Mouse (Mus musculus) intestine, postnatal 0 days (tissue): ENCODE data around the gene Sema4d. TPM values are rescaled to one million over a fixed set of nuclear protein-coding genes. Genes with fewer than 3 reads are reported as not detected.

Experiments used
- ATAC-seq: fragments of 200-750 bp; cut with Nextera tagmentation; 2 replicates; pipeline ENCODE4 v1.8.0; 2017; ENCODE audit warnings: mild to moderate bottlenecking, moderate TSS enrichment, moderate library complexity
- H3K27ac ChIP-seq: fragments of 300-500 bp; sonication (generic); 2 replicates; pipeline ENCODE4 v1.5.1; 2014; ENCODE audit warnings: mild to moderate bottlenecking, low read depth, low read length, moderate library complexity
- H3K27me3 ChIP-seq: fragments of 300-500 bp; sonication (generic); replicated peaks from 2 replicates; pipeline ENCODE4 v1.6.1; 2014; ENCODE audit warnings: low read length, mixed read lengths; ENCODE audit not compliant: control insufficient read depth, insufficient read depth
- H3K36me3 ChIP-seq: fragments of 300-500 bp; sonication (generic); 2 replicates; pipeline ENCODE4 v1.6.1; 2014; ENCODE audit warnings: mild to moderate bottlenecking, moderate library complexity; ENCODE audit not compliant: control insufficient read depth, insufficient read depth
- H3K4me1 ChIP-seq: fragments of 300-500 bp; sonication (generic); replicated peaks from 2 replicates; pipeline ENCODE4 v1.6.1; 2014; ENCODE audit warnings: antibody characterized with exemption, low read length, mixed read lengths; ENCODE audit not compliant: control insufficient read depth, insufficient read depth
- H3K4me2 ChIP-seq: fragments of 300-500 bp; sonication (generic); replicated peaks from 2 replicates; pipeline ENCODE4 v1.6.1; 2014; ENCODE audit warnings: low read depth, mild to moderate bottlenecking, moderate library complexity
- H3K4me3 ChIP-seq: fragments of 300-500 bp; sonication (generic); 2 replicates; pipeline ENCODE4 v1.5.1; 2014; ENCODE audit warnings: low read depth, low read length
- H3K9ac ChIP-seq: fragments of 300-500 bp; sonication (generic); 2 replicates; pipeline ENCODE4 v1.6.1; 2014; ENCODE audit warnings: mild to moderate bottlenecking, low read depth, low read length
- H3K9me3 ChIP-seq: fragments of 300-500 bp; sonication (generic); 2 replicates; pipeline ENCODE4 v1.6.1; 2016; ENCODE audit warnings: mixed run types; ENCODE audit not compliant: control insufficient read depth
- CTCF ChIP-seq: sonication (generic); IDR thresholded peaks from 2 replicates; pipeline ENCODE4 v1.5.1; 2016; ENCODE audit warnings: low read depth, mild to moderate bottlenecking, control low read depth, antibody characterized with exemption, moderate library complexity
- WGBS: fragments of 180-500 bp; shearing (Covaris S2); extraction: QIAGEN DNeasy Blood & Tissue Kit; methylation state at CpG from one replicate; pipeline ENCODE4 v1.1.7; 2014; 5-methylcytosine and 5-hydroxymethylcytosine counted together
- polyA plus RNA-seq: library from polyadenylated mRNA; unstranded; fragments of >200 nt; fragmentation: Nextera tagmentation; extraction: Ambion mirVana; gene quantifications from 2 replicates; pipeline ENCODE4 v1.2.1, GENCODE M21; 2015

Sema4d gene
- polyA plus RNA-seq, 1 experiment from 2014 or later = 3.4 TPM

DNA sequence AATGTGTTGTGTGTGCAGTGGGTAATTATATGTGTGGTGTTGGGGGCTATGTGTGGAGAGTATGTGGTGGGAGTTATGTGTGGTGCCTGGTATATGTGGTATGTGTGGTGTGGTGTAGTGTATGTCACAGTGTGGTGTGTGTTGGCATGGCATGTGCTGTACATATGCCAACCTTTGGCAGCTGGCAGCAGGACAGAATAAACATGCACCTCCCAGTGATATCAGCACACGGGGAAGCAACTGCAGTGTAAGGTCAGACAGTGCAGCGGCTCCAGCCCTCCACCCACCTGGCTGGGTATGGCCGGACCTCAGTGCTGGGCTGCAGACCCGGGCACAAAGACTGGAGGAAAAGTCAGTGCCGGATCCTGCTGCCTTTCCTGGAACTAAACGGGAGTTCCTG lies 96.1 kb downstream of the Sema4d start:
- Histone ChIP-seq H3K36me3 (peaks cover 10% of the 10 kb centered on the region; the same call in 1 of the 2 replicates), H3K9ac (no peak overlapping the region), H3K4me2 (no peak overlapping the region), H3K27me3 (no peaks in the 10 kb centered on the region), H3K9me3 (no peaks in the 10 kb centered on the region), H3K27ac (no peak overlapping the region), H3K4me1 (no peaks in the 10 kb centered on the region), H3K4me3 (no peak overlapping the region)
- 58% methylated on average over 6 of the region's 6 CpGs for WGBS
- no peak for TF ChIP-seq CTCF
- ATAC-seq = no peak

DNA sequence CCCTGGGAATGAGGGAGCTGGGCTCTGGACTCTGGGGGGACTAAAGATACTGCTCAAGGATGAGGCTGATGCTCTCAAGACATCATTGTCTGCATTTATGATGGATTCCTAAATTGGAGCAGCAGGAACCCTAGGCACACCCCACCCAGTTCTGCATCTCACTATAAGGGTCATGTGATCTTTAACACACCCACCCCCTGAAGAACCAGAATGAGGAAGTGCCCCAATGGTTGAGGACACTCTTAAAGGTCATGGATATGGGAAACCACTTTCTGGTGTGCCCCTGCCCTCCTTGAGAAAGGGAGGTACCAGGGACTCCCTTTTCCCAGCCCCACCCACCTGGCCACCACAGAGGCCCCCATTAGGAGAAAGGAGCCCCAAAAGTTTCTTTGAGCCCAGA lies 97.1 kb downstream of the Sema4d start:
- no peaks in the 10 kb centered on the region for H3K27me3 ChIP-seq
- peaks cover 6% of the 10 kb centered on the region; the same call in 1 of the 2 replicates for H3K36me3 ChIP-seq
- H3K4me2 ChIP-seq = no peak overlapping the region
- no peak for TF ChIP-seq CTCF
- no peak for ATAC-seq
- H3K9me3 ChIP-seq = no peaks in the 10 kb centered on the region
- no peak overlapping the region for H3K27ac ChIP-seq
- no peaks in the 10 kb centered on the region for H3K4me1 ChIP-seq
- H3K9ac ChIP-seq = no peak overlapping the region
- no peak overlapping the region for H3K4me3 ChIP-seq

DNA sequence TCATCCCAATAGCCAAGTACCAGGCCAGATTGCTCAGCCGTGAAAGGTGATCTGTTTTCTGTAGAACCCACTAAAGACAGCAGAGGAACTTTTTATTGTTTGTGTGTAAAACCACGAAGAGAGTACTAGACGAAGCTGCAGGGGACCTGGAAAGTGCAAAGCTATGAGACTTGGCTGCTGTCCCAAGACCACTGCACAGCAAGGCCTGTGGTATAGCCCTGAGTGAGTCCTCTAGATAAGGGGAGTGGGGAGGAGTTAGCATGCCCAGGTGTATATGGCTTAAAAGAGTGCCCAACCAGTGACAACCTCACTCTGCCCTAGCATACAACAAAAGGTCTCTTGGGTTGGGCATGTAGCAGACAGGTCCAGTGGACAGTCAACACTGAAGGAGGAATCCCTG lies 104.9 kb downstream of the Sema4d start:
- Histone ChIP-seq H3K4me3 (no peak overlapping the region), H3K9ac (no peak overlapping the region), H3K27me3 (no peaks in the 10 kb centered on the region), H3K9me3 (no peaks in the 10 kb centered on the region), H3K4me2 (no peak overlapping the region), H3K4me1 (0 out of 2 replicates have a peak, but pooled peaks cover 6% of the 10 kb centered on the region), H3K36me3 (peaks cover 47% of the 10 kb centered on the region), H3K27ac (no peak overlapping the region)
- no peak for TF ChIP-seq CTCF
- no peak for ATAC-seq
- 62% methylated on average over 3 of the region's 3 CpGs for WGBS

DNA sequence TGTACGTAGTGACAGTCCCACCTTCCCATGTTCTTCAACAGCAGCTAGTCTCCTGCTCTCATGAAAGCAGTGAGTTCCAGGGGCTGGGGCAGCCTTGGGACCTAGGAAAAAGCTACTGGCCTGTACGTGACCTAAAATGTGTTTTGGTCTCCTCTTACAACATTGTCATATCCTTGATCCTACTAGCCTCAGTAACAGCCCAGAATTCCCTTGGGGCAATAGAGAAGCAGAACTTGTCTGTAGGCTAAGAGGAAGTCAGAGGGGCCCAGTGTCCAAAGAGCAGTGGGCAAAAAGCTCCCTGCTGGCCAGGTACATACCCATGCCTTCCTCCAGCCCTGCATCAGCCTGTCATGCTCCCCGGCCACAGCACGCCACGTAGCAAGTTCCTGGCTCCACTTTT lies 106.6 kb downstream of the Sema4d start:
- Histone ChIP-seq H3K9me3 (no peaks in the 10 kb centered on the region), H3K4me1 (0 out of 2 replicates have a peak, but pooled peaks cover 6% of the 10 kb centered on the region), H3K27me3 (no peaks in the 10 kb centered on the region), H3K36me3 (peaks cover 64% of the 10 kb centered on the region), H3K9ac (no peak overlapping the region), H3K4me2 (no peak overlapping the region), H3K4me3 (no peak overlapping the region), H3K27ac (no peak overlapping the region)
- TF ChIP-seq CTCF = no peak
- ATAC-seq = no peak
- WGBS = 96% methylated on average over 5 of the region's 5 CpGs

DNA sequence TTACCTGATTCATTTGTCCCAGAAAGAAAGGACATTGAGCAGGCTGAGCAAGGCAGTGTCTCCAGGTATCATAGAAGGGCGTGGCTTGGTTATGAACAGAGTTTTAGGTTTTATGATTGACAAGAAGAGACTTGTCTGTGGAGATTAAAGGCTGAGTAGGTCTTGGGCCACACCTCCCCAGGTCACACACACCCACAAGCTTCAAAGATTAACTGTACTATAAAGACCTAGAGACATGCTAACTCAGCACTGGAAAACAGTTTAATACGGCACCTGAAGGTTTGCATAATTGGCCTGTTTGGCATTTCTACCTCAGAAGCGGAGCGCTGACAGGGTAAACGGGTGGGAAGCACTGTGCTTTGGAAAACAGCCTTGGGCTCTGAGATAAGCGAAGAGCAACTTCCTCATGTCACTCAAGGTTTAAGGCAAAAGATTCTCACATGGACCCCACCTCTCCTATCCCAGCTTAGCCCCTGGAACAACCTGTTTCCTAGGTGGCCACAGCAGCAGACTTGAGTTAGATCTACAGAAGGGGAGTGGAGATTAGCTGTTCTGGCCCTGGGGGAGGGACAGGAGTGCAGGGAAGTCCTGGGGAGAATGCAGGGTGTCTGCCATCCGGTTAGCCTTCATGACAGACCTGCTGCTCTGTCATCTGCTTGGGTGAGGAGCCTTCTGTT lies 108.1 kb downstream of the Sema4d start:
- no peak for TF ChIP-seq CTCF
- WGBS = 70% methylated on average over 7 of the region's 7 CpGs
- Histone ChIP-seq H3K36me3 (peaks cover 79% of the 10 kb centered on the region), H3K4me3 (no peak overlapping the region), H3K27ac (no peak overlapping the region), H3K4me1 (0 out of 2 replicates have a peak, but pooled peaks cover 6% of the 10 kb centered on the region), H3K9ac (no peak overlapping the region), H3K4me2 (no peak overlapping the region), H3K27me3 (no peaks in the 10 kb centered on the region), H3K9me3 (no peaks in the 10 kb centered on the region)
- ATAC-seq = peak; percentile 46

DNA sequence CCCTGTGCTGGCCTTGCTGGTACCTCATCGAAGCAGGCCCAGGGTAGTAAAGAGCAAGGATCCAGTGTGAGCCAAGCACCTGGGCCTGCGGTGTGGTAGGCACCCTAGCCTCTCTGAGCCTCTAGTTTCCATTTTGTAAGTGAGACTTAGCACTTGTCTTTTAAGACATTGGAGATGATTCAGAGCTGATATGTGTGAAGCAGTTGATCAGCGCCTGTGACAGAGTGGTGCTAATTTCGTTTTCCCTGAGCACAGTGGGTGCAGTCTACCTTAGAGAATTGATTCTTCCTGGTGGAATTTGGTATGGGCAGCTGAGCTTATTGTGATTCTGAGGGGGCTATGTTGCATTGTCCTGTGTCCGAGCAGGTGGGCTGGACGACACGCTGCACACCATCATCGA lies 111.9 kb downstream of the Sema4d start:
- Histone ChIP-seq H3K9ac (no peak overlapping the region), H3K4me2 (no peak overlapping the region), H3K27me3 (no peaks in the 10 kb centered on the region), H3K4me1 (0 out of 2 replicates have a peak, but pooled peaks cover 6% of the 10 kb centered on the region), H3K36me3 (peaks cover 96% of the 10 kb centered on the region), H3K27ac (no peak overlapping the region), H3K9me3 (no peaks in the 10 kb centered on the region), H3K4me3 (no peak overlapping the region)
- no peak for TF ChIP-seq CTCF
- ATAC-seq = no peak
- WGBS = 95% methylated on average over 8 of the region's 8 CpGs

DNA sequence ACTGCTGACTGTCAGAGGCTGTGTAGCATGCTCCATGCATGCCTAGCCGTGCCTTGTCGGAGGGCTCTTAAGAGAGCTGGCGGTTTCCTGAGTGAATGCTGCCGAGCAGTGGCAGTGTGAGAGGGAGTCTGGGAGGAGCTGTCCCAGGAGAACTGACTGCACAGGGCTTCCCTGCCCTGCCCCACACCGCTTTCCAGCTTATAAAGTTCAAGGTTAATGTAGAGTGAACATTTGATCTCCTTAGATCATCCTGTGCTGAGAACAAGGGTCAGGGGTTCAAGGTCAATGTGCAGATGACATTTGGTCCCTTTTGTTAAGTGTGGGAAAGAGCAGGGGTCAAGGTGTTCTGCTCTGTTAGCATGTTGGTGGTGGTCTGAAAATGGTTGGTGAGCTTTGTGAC lies 112.5 kb downstream of the Sema4d start:
- 0 out of 2 replicates have a peak, but pooled peaks cover 6% of the 10 kb centered on the region for H3K4me1 ChIP-seq
- no peak for ATAC-seq
- no peak overlapping the region for H3K27ac ChIP-seq
- H3K4me2 ChIP-seq = no peak overlapping the region
- no peaks in the 10 kb centered on the region for H3K9me3 ChIP-seq
- H3K36me3 ChIP-seq = peaks cover 96% of the 10 kb centered on the region
- H3K9ac ChIP-seq = no peak overlapping the region
- H3K4me3 ChIP-seq = no peak overlapping the region
- TF ChIP-seq CTCF = no peak
- H3K27me3 ChIP-seq = no peaks in the 10 kb centered on the region
- WGBS = 90% methylated on average over 5 of the region's 5 CpGs
